Mouse (Mus musculus): ENCODE data around the gene Sphk2.

DNA sequence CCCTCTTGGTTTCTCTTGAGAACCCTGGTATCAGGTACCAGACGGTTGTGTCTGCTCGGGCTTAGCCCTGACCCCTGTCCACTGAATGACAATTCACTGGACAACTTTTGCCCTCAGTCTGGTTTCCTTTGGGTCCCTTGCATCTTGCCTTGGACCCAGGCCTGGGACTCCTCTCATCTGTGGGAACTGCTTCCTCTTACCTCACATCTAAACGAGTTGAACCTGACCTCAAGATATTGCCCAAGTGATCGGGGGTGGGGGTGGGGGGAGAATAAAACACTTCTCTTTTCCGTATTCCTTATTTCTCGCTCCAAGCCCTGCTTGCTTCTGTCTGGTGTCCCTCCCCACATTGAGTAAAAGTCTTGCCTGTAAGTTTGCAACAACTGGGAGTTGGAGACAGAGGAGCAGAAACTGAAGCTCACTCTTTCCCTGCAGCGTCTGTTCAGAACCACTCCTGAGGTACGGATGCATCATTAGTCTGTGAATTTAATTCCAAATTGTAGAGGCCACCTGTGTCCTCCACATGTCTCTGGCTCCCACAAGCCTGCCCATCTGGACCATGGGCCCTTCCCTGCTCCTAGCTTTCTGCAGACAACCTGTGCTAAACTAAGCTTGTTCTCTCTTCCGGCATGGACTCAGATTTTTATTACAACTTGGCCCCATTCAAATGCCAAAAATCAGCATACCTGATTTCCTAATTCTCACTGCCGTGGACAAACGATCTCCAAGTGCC, 56.9 kb downstream of the Sphk2 start:
- TF ChIP-seq CTCF (IDR thresholded peaks at IDR 0.05; ENCODE audit: low read depth), result no peak
- no peak for TF ChIP-seq EP300 (IDR thresholded peaks at IDR 0.05; ENCODE audit: low read depth)
